Mouse (Mus musculus) small intestine, adult 2 months (tissue): Measurements from ENCODE around the gene Cep295.

Experiments
- CTCF ChIP-seq: fragments of 200-500 bp; IDR thresholded peaks from 2 replicates; pipeline ENCODE4 v1.5.1; 2012; ENCODE audit warnings: low read depth, mild to moderate bottlenecking, control low read depth, inconsistent platforms, low read length, moderate library complexity, mixed read lengths; ENCODE audit not compliant: insufficient replicate concordance, insufficient read length; ENCODE audit errors: extremely low read depth
- POLR2A ChIP-seq: fragments of 200-500 bp; IDR thresholded peaks from 2 replicates; pipeline ENCODE4 v1.6.1; 2012; ENCODE audit warnings: low read depth, mild to moderate bottlenecking, control low read depth, inconsistent platforms, low read length, moderate library complexity

- TF ChIP-seq CTCF (no peak), POLR2A (no peak)
Measured at GRCm38 (mm10) chr9:15300056-15300455, 57.5 kb downstream of the Cep295 start.
